Mouse (Mus musculus) thymus, adult 2 months (tissue): ENCODE results near the gene Srsf3. TPM values are rescaled to one million over a fixed set of nuclear protein-coding genes. Genes with fewer than 3 reads are reported as not detected.
"Not testable (repeated sequence)": the region's sequence is repeated elsewhere in the genome, so short reads cannot be mapped to it uniquely, and the experiment has no call there.

ENCODE experiments used
- DNase-seq: peaks from one replicate; pipeline ENCODE4 v3.0.0; 2021
- H3K27ac ChIP-seq: fragments of 200-500 bp; 2 replicates; pipeline ENCODE4 v1.5.1; 2012; ENCODE audit warnings: low read length, control low read depth; ENCODE audit not compliant: control insufficient read depth, insufficient read depth
- H3K27me3 ChIP-seq: fragments of 200-500 bp; 2 replicates; pipeline ENCODE4 v1.6.1; 2012; ENCODE audit warnings: mild to moderate bottlenecking, low read length, moderate library complexity, mixed read lengths; ENCODE audit not compliant: control insufficient read depth, insufficient read depth
- H3K36me3 ChIP-seq: fragments of 200-500 bp; 2 replicates; pipeline ENCODE4 v1.6.1; 2012; ENCODE audit warnings: mild to moderate bottlenecking, low read length, moderate library complexity; ENCODE audit not compliant: control insufficient read depth, insufficient read depth
- H3K4me1 ChIP-seq: fragments of 200-500 bp; replicated peaks from 2 replicates; pipeline ENCODE4 v1.6.1; 2012; ENCODE audit warnings: low read length; ENCODE audit not compliant: control insufficient read depth, insufficient read depth
- H3K4me3 ChIP-seq: fragments of 200-500 bp; 2 replicates; pipeline ENCODE4 v1.5.1; 2012; ENCODE audit warnings: mild to moderate bottlenecking, low read length, control low read depth, moderate library complexity; ENCODE audit not compliant: control insufficient read depth, insufficient read depth
- CTCF ChIP-seq: fragments of 200-500 bp; IDR thresholded peaks from 2 replicates; pipeline ENCODE4 v1.5.1; 2012; ENCODE audit warnings: mild to moderate bottlenecking, control low read depth, low read length, moderate library complexity, borderline replicate concordance; ENCODE audit not compliant: control insufficient read depth, poor library complexity, insufficient read depth; ENCODE audit errors: extremely low read depth
- POLR2A ChIP-seq: fragments of 200-500 bp; IDR thresholded peaks from 2 replicates; pipeline ENCODE4 v1.6.1; 2012; ENCODE audit warnings: mild to moderate bottlenecking, low read length, control low read depth, moderate library complexity; ENCODE audit not compliant: control insufficient read depth, poor library complexity, insufficient read depth; ENCODE audit errors: extremely low read depth
- WGBS: fragments of 180-500 bp; shearing (Covaris S2); methylation state at CpG from one replicate; pipeline ENCODE4 v1.1.7; 2018; 5-methylcytosine and 5-hydroxymethylcytosine counted together
- polyA plus RNA-seq: library from polyadenylated mRNA; depleted of rRNA; stranded (reverse); fragments of >200 nt; gene quantifications from 2 replicates; pipeline ENCODE4 v1.2.3, GENCODE M21; 2012

Srsf3 gene
- polyA plus RNA-seq, 1 experiment, result 544 TPM

DNA sequence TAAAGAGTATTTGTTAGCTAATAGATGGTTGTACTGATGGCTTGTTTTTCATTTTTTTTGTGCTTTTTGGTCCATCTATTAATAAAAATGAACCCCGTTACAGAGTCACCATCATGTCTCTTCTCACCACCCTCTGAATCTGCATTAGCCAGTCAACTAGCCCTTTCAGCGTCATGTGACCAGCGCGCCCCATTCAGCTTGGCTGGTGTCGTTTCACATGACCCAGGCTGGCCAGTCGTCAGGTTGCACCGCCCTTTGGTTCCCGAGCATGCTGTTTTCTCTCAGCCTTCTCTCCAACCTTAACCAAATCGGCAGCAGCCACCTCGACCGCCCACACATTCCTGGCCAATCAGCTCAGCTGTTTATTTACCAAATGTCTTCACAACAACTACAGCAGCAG is 6.9 kb downstream of the Srsf3 start:
- no peak for TF ChIP-seq POLR2A
- no peak for TF ChIP-seq CTCF
- peaks cover 12% of the 10 kb centered on the region for H3K4me1 ChIP-seq

DNA sequence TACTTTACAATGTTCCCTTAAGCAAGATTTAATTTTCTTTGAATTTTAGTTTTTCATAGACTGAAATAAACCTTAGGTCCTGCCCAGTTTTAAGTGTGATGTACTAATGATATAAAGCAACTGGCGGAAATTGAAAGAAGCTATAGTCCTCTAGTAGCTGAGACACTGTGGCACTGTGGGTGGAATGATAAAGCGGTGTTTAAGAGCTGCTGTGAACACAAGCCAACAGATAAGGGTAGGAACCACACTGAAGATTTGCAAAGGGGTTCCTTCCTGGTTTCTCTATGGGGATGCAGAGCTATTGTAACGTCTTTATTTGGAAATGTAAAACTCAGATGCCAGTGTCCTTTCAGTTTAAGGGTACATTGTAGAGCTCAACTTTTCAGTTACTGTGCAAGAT is 9.2 kb downstream of the Srsf3 start:
- DNase-seq, H3K4me3 ChIP-seq, H3K4me1 ChIP-seq, H3K27me3 ChIP-seq, H3K27ac ChIP-seq: not testable (repeated sequence)
- WGBS, result 82% methylated on average over 3 of the region's 3 CpGs
- H3K36me3 ChIP-seq, result peaks cover 85% of the 10 kb centered on the region

More for the DNA sequence above, 6.9 kb downstream of the Srsf3 start:
- H3K27me3 ChIP-seq, result no peaks in the 10 kb centered on the region
- H3K36me3 ChIP-seq, result peaks cover 74% of the 10 kb centered on the region
- DNase-seq, result no peak
- WGBS, result 86% methylated on average over 11 of the region's 11 CpGs
- no peak overlapping the region for H3K27ac ChIP-seq
- H3K4me3 ChIP-seq, result no peak overlapping the region

DNA sequence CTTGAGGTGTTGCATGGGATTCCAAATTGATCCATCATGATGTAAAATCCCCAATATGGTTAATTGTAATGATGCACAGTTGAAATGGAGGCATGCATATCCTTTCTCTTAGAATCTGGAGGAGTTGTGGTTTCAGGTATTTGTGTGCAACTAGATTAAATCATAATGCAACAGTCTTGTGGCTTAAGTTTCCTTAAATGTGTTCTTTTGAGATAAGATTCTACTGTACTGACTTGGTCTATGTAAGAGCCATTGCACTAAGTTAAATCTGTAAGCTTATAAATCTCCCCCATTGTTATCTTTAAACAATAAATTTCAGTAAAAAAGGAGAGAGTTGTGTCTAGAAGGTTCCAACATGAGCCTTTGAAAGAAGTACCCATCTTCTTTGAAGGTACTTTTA is 10.1 kb downstream of the Srsf3 start:
- H3K27me3 ChIP-seq, result no peaks in the 10 kb centered on the region
- no peak for DNase-seq
- H3K36me3 ChIP-seq, result peaks cover 79% of the 10 kb centered on the region
- no peak overlapping the region for H3K4me3 ChIP-seq
- no peak overlapping the region for H3K27ac ChIP-seq
- H3K4me1 ChIP-seq, result peaks cover 7% of the 10 kb centered on the region
- TF ChIP-seq CTCF (no peak), POLR2A (no peak)

- no peak overlapping the region for H3K4me3 ChIP-seq
- no peaks in the 10 kb centered on the region for H3K27me3 ChIP-seq
- DNase-seq, result no peak
- TF ChIP-seq CTCF (no peak), POLR2A (no peak)
- peaks cover 69% of the 10 kb centered on the region for H3K36me3 ChIP-seq
- H3K4me1 ChIP-seq, result peaks cover 4% of the 10 kb centered on the region
- WGBS, result 95% methylated on average over 3 of the region's 3 CpGs
- no peak overlapping the region for H3K27ac ChIP-seq
These were observed 11.2 kb downstream of the Srsf3 start for GRCm38 (mm10) chr17:29043583-29043982.

- Histone ChIP-seq H3K36me3 (peaks cover 62% of the 10 kb centered on the region), H3K27ac (no peak overlapping the region), H3K4me3 (no peak overlapping the region), H3K27me3 (no peaks in the 10 kb centered on the region), H3K4me1 (peaks cover 4% of the 10 kb centered on the region)
- 88% methylated on average over 6 of the region's 6 CpGs for WGBS
- DNase-seq, result no peak
- TF ChIP-seq POLR2A, result no peak
- TF ChIP-seq CTCF, result no peak
These were observed 11.9 kb downstream of the Srsf3 start for GRCm38 (mm10) chr17:29044146-29044924.

- Histone ChIP-seq H3K4me3 (no peak overlapping the region), H3K4me1 (no peaks in the 10 kb centered on the region; the same call in none of the 2 replicates), H3K27me3 (no peaks in the 10 kb centered on the region), H3K27ac (no peak overlapping the region), H3K36me3 (peaks cover 56% of the 10 kb centered on the region)
- 86% methylated on average over 1 of the region's 1 CpGs for WGBS
- TF ChIP-seq CTCF (no peak), POLR2A (no peak)
- no peak for DNase-seq
These were observed 12.5 kb downstream of the Srsf3 start for GRCm38 (mm10) chr17:29044925-29045319.
